Mouse (Mus musculus): Measurements from ENCODE around the gene Il5ra. TPM values are rescaled to one million over a fixed set of nuclear protein-coding genes. Genes with fewer than 3 reads are reported as not detected.

Il5ra gene
- polyA plus RNA-seq (2016; fragmentation: Nextera tagmentation; extraction: Ambion mirVana), result not detected in 2 replicates

DNA sequence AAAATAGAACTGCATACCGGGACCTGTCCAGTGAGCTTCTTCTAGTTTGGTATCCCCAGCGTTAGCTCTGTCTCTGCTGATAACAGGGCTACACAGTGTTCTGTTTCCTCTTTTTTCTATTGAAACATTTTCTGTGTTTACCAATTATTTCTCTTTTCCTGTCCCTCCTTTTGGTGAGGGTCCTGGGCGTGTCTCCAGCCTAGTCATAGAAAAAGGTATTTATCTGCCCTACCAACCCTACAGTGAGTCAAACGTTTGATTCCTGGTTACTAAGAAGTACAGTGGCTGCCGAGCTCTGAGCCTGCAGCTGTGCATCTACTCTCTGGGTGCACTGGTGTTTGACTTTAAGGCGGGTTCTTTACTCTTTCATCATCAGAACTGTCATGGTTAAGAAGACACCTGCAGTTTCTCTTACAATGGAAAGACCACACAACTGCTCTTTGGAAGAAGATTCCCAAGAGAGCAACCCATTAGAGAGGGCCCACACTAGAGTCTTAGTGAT, at the start of gene Il5ra:
Gene Il5ra, minus strand, starts transcription at position 151 of the 502 bp plus-strand sequence.
- H3K36me3 ChIP-seq, result no peaks in the 10 kb centered on the region
- H3K27ac ChIP-seq, result no peak within 1 kb of the TSS
- WGBS, result 63% methylated on average over 6 of the region's 6 CpGs
- H3K4me3 ChIP-seq, result no peak within 1 kb of the TSS
- no peak for DNase-seq (ENCODE audit: low spot score)
- H3K9me3 ChIP-seq, result no peaks in the 10 kb centered on the region
- H3K4me1 ChIP-seq, result no peaks in the 10 kb centered on the region
- no peaks in the 10 kb centered on the region for H3K27me3 ChIP-seq (ENCODE audit: insufficient read depth, poor library complexity, severe bottlenecking)

- Histone ChIP-seq H3K27me3 (ENCODE audit: insufficient read depth, poor library complexity, severe bottlenecking) (no peaks in the 10 kb centered on the region), H3K9me3 (no peaks in the 10 kb centered on the region), H3K4me1 (peaks cover 7% of the 10 kb centered on the region; the same call in 1 of the 2 replicates), H3K4me3 (no peak overlapping the region), H3K36me3 (peaks cover 33% of the 10 kb centered on the region), H3K27ac (no peak overlapping the region)
- DNase-seq (ENCODE audit: low spot score), result no peak
- 89% methylated on average over 13 of the region's 13 CpGs for WGBS
Observed at GRCm38 (mm10) chr6:106794094-106794814, 45.4 kb upstream of the Il5ra start.

DNA sequence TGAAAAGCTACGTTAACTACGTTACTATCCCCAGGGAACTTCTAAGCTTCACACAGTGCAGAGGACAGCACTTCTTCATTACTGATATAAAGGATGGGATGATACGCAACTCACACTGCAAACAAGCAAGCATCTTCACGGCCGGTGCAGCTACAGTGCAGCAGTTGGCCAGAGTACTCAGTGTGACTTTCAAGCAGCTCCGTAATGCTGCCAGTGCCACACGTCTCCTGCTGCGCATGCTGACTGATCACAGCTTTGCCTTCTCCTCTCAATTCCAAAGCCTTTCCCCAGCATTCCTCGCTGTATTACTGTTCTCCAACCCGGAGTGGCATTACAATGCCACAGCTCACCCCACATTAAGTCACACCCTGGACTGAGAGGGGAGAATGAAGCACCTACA, 44.8 kb upstream of the Il5ra start:
- Histone ChIP-seq H3K4me1 (peaks cover 1% of the 10 kb centered on the region; the same call in 1 of the 2 replicates), H3K36me3 (peaks cover 33% of the 10 kb centered on the region), H3K4me3 (no peak overlapping the region), H3K9me3 (no peaks in the 10 kb centered on the region), H3K27ac (no peak overlapping the region), H3K27me3 (ENCODE audit: insufficient read depth, poor library complexity, severe bottlenecking) (no peaks in the 10 kb centered on the region)
- WGBS, result 91% methylated on average over 10 of the region's 10 CpGs
- DNase-seq (ENCODE audit: low spot score), result no peak

GRCm38 (mm10) chr6:106793088-106793487, 44.3 kb upstream of the Il5ra start:
- Histone ChIP-seq H3K36me3 (peaks cover 37% of the 10 kb centered on the region), H3K9me3 (no peaks in the 10 kb centered on the region)
- WGBS, result 91% methylated on average over 7 of the region's 7 CpGs

GRCm38 (mm10) chr6:106792486-106792885, 43.6 kb upstream of the Il5ra start:
- no peak for DNase-seq (ENCODE audit: low spot score)
- WGBS, result 93% methylated on average over 5 of the region's 5 CpGs
- peaks cover 39% of the 10 kb centered on the region for H3K36me3 ChIP-seq
- no peaks in the 10 kb centered on the region for H3K4me1 ChIP-seq
- H3K4me3 ChIP-seq, result no peak overlapping the region
- no peaks in the 10 kb centered on the region for H3K9me3 ChIP-seq
- H3K27me3 ChIP-seq (ENCODE audit: insufficient read depth, poor library complexity, severe bottlenecking), result no peaks in the 10 kb centered on the region
- no peak overlapping the region for H3K27ac ChIP-seq

More at GRCm38 (mm10) chr6:106793088-106793487, 44.3 kb upstream of the Il5ra start:
- Histone ChIP-seq H3K27ac (no peak overlapping the region), H3K27me3 (ENCODE audit: insufficient read depth, poor library complexity, severe bottlenecking) (no peaks in the 10 kb centered on the region), H3K4me1 (no peaks in the 10 kb centered on the region), H3K4me3 (no peak overlapping the region)
- DNase-seq (ENCODE audit: low spot score), result no peak

- H3K27ac ChIP-seq, result no peak overlapping the region
- H3K36me3 ChIP-seq, result peaks cover 39% of the 10 kb centered on the region
- H3K4me1 ChIP-seq, result no peaks in the 10 kb centered on the region
Observed at GRCm38 (mm10) chr6:106791429-106791828, 42.6 kb upstream of the Il5ra start.

GRCm38 (mm10) chr6:106787138-106787537, 38.3 kb upstream of the Il5ra start:
- Histone ChIP-seq H3K36me3 (peaks cover 24% of the 10 kb centered on the region; the same call in 1 of the 2 replicates), H3K9me3 (no peaks in the 10 kb centered on the region), H3K27me3 (ENCODE audit: insufficient read depth, poor library complexity, severe bottlenecking) (no peaks in the 10 kb centered on the region), H3K4me3 (no peak overlapping the region), H3K27ac (no peak overlapping the region), H3K4me1 (no peaks in the 10 kb centered on the region)
- 86% methylated on average over 3 of the region's 3 CpGs for WGBS
- DNase-seq (ENCODE audit: low spot score), result no peak

More at GRCm38 (mm10) chr6:106791429-106791828, 42.6 kb upstream of the Il5ra start:
- 90% methylated on average over 8 of the region's 8 CpGs for WGBS
- DNase-seq (ENCODE audit: low spot score), result no peak
- Histone ChIP-seq H3K27me3 (ENCODE audit: insufficient read depth, poor library complexity, severe bottlenecking) (no peaks in the 10 kb centered on the region), H3K4me3 (no peak overlapping the region), H3K9me3 (no peaks in the 10 kb centered on the region)

DNA sequence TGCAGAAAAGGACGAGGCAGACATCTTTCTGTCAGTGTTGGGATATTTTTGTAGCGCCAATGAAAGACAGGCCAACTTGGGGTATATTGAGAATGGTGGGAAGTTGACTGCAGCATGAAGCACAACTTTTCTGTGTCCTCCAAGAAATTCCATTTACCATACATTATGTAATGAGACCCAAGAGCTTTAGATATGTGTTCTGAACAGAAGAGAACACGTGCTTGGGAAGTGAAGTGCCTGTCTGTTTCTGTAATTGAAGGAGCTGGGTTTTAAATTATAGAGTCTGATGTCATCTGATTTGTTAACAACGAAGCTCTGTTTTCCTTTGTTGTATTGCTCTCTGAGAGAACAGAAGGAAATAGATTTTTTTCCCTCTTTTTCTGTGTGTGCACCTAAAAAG, 21.2 kb upstream of the Il5ra start:
- WGBS, result 52% methylated on average over 4 of the region's 4 CpGs
- H3K4me1 ChIP-seq, result peaks cover 10% of the 10 kb centered on the region
- no peaks in the 10 kb centered on the region for H3K27me3 ChIP-seq (ENCODE audit: insufficient read depth, poor library complexity, severe bottlenecking)
- H3K4me3 ChIP-seq, result peak overlapping the region; percentile 89
- peaks cover 32% of the 10 kb centered on the region for H3K36me3 ChIP-seq
- no peak overlapping the region for H3K27ac ChIP-seq
- no peak for DNase-seq (ENCODE audit: low spot score)
- no peaks in the 10 kb centered on the region for H3K9me3 ChIP-seq

- H3K27me3 ChIP-seq (ENCODE audit: insufficient read depth, poor library complexity, severe bottlenecking), result no peaks in the 10 kb centered on the region
- peaks cover 10% of the 10 kb centered on the region for H3K4me1 ChIP-seq
- no peak for DNase-seq (ENCODE audit: low spot score)
- H3K9me3 ChIP-seq, result no peaks in the 10 kb centered on the region
- peak overlapping the region; percentile 86 for H3K27ac ChIP-seq
- H3K36me3 ChIP-seq, result peaks cover 27% of the 10 kb centered on the region
- WGBS, result 2% methylated on average over 33 of the region's 33 CpGs
- H3K4me3 ChIP-seq, result peak overlapping the region; percentile 89
Observed at GRCm38 (mm10) chr6:106769290-106769866, 20.5 kb upstream of the Il5ra start.

- Histone ChIP-seq H3K27me3 (ENCODE audit: insufficient read depth, poor library complexity, severe bottlenecking) (no peaks in the 10 kb centered on the region), H3K4me1 (peaks cover 10% of the 10 kb centered on the region), H3K4me3 (peak within 1 kb of the TSS; percentile 89), H3K9me3 (no peaks in the 10 kb centered on the region), H3K27ac (peak within 1 kb of the TSS; percentile 86), H3K36me3 (peaks cover 23% of the 10 kb centered on the region)
- 9% methylated on average over 35 of the region's 35 CpGs for WGBS
- DNase-seq (ENCODE audit: low spot score), result peak; percentile 99
Observed at GRCm38 (mm10) chr6:106768640-106769289, 19.9 kb upstream of the Il5ra start, which contains the start of gene Trnt1. Gene Trnt1 (plus strand): TSS chr6:106769120.

DNA sequence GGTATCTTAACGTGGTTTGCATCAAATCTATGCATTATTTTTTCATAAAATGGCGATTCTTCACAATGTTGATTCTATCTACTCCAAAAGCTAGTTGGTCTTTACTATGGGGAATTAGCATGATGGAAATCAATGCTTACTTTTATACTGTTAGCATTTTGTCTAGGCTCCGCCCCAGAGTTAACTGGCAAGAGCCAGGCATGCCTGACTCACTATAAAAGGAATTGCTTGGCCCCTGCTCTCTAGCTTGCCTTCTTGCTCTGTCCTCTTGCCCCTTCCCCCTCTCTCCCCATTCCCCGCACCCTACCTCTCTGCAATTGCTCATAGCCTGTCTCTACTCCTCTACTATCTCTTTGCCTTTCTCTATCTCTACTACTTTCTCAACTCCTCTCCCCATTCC, 17.9 kb upstream of the Il5ra start:
- 68% methylated on average over 4 of the region's 4 CpGs for WGBS
- peaks cover 6% of the 10 kb centered on the region for H3K36me3 ChIP-seq
- no peak overlapping the region for H3K27ac ChIP-seq
- H3K27me3 ChIP-seq (ENCODE audit: insufficient read depth, poor library complexity, severe bottlenecking), result no peaks in the 10 kb centered on the region
- H3K4me1 ChIP-seq, result peaks cover 10% of the 10 kb centered on the region
- no peak for DNase-seq (ENCODE audit: low spot score)
- no peak overlapping the region for H3K4me3 ChIP-seq
- H3K9me3 ChIP-seq, result no peaks in the 10 kb centered on the region

GRCm38 (mm10) chr6:106765892-106766291, 17.1 kb upstream of the Il5ra start:
- H3K4me1 ChIP-seq, result peaks cover 10% of the 10 kb centered on the region
- 81% methylated on average over 1 of the region's 1 CpGs for WGBS
- no peak overlapping the region for H3K4me3 ChIP-seq
- H3K9me3 ChIP-seq, result no peaks in the 10 kb centered on the region
- no peak overlapping the region for H3K27ac ChIP-seq
- no peak for DNase-seq (ENCODE audit: low spot score)
- no peaks in the 10 kb centered on the region for H3K36me3 ChIP-seq
- no peaks in the 10 kb centered on the region for H3K27me3 ChIP-seq (ENCODE audit: insufficient read depth, poor library complexity, severe bottlenecking)

DNA sequence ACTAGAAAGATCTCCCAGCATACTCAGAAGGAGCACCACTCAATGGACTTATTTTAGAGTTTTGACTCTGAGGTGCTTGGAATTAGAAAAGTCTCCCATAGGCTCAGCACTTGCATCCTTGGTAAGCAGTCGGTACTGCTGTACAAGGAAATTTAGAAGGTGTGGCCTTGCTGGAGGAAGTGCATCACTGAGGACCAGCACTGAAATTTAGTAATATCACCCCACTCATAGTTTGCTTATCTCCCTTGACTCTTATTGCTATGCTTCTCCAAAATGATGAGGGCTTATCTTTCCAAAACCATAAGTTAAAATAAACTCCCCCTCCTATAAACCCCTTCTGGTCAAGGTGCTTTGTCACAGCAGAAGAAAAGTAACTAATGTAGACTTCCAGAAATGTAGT, 12.6 kb upstream of the Il5ra start:
- H3K9me3 ChIP-seq, result no peaks in the 10 kb centered on the region
- H3K4me3 ChIP-seq, result no peak overlapping the region
- H3K27ac ChIP-seq, result no peak overlapping the region
- H3K4me1 ChIP-seq, result no peaks in the 10 kb centered on the region
- 61% methylated on average over 1 of the region's 1 CpGs for WGBS
- no peak for DNase-seq (ENCODE audit: low spot score)
- no peaks in the 10 kb centered on the region for H3K36me3 ChIP-seq
- no peaks in the 10 kb centered on the region for H3K27me3 ChIP-seq (ENCODE audit: insufficient read depth, poor library complexity, severe bottlenecking)
